9 mouse cellular contexts compared by ENCODE assay signal in the genomic region with DNA sequence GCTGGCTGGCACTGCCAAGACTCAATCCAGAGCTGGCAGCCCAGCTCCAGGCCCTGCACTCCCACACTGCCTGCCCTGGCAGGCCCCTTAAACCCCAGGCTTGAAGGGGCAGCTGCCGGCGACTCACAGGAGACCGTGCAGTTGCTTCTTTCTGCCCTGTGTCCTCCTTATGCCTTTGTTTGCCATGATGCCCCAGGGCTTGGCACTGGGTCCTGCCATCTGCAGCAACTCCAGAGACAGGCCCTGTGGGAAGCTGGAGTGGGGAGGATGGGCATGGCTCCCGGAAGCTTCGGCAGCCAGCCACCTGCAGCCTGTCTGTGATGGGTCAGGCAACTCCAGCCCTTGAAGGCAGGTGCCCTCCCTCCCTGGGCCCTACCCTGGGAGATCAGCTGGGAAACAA. TPM values are rescaled to one million over a fixed set of nuclear protein-coding genes. Genes with fewer than 3 reads are reported as not detected.
A peak's percentile ranks its signal among the peaks of the same experiment; 100 is the strongest.
DNase-seq lines count a peak whose midpoint lies in the region; ATAC-seq and TF ChIP-seq lines count a peak whose summit lies in the region.
"Had no signal": no experiment of that assay in that cellular context is flagged by ENCODE, and none has a peak within 500 bp of the region (broad histone marks: within the 10 kb centered on the region; RNA-seq: fewer than 3 reads in every experiment).

No protein-coding gene starts in this region.

- H3K27ac ChIP-seq in embryonic facial prominence, embryonic 14.5 days (replicated peaks; ENCODE audit: low read depth, low read length), result no peak overlapping the region
- H3K27ac ChIP-seq in hindbrain, embryonic 14.5 days, result peak overlapping the region; percentile 91
- peak overlapping the region; percentile 45; the same call in 1 of the 2 replicates for H3K27ac ChIP-seq in stomach, embryonic 15.5 days
- no peak overlapping the region for H3K27ac ChIP-seq in thymus, adult 2 months (ENCODE audit: control insufficient read depth, insufficient read depth, low read length)

- no peaks in the 10 kb centered on the region for H3K9me3 ChIP-seq in embryonic facial prominence, embryonic 14.5 days (ENCODE audit: control insufficient read depth, low read length)
- no peaks in the 10 kb centered on the region for H3K9me3 ChIP-seq in hindbrain, embryonic 14.5 days (ENCODE audit: control insufficient read depth, low read length)
- no peaks in the 10 kb centered on the region for H3K9me3 ChIP-seq in stomach, embryonic 15.5 days

- no peaks in the 10 kb centered on the region; the same call in 1 of the 2 replicates for H3K36me3 ChIP-seq in embryonic facial prominence, embryonic 14.5 days (ENCODE audit: control insufficient read depth, insufficient read depth, low read length)
- H3K36me3 ChIP-seq in hindbrain, embryonic 14.5 days (replicated peaks; ENCODE audit: control insufficient read depth, insufficient read depth), result no peaks in the 10 kb centered on the region
- 0 out of 2 replicates have a peak, but pooled peaks cover 2% of the 10 kb centered on the region for H3K36me3 ChIP-seq in stomach, embryonic 15.5 days
- no peaks in the 10 kb centered on the region for H3K36me3 ChIP-seq in thymus, adult 2 months (ENCODE audit: control insufficient read depth, insufficient read depth, low read length)

- no peak for ATAC-seq in embryonic facial prominence, embryonic 14.5 days (ENCODE audit: low read depth)
- no peak for ATAC-seq in hindbrain, embryonic 14.5 days (ENCODE audit: low FRiP score)
- ATAC-seq in stomach, embryonic 15.5 days (ENCODE audit: insufficient read depth, low FRiP score, low read depth), result no peak

- TF ChIP-seq CTCF in thymus, adult 2 months (IDR thresholded peaks at IDR 0.05; ENCODE audit: borderline replicate concordance, control insufficient read depth, extremely low read depth, insufficient read depth, low read length, poor library complexity), result no peak; the same call in 1 of the 2 replicates

- no peak for TF ChIP-seq POLR2A in thymus, adult 2 months (IDR thresholded peaks at IDR 0.05; ENCODE audit: control insufficient read depth, extremely low read depth, insufficient read depth, low read length, poor library complexity)

- peaks cover 69% of the 10 kb centered on the region for H3K4me1 ChIP-seq in embryonic facial prominence, embryonic 14.5 days (ENCODE audit: control insufficient read depth, insufficient read depth, low read length)
- H3K4me1 ChIP-seq in hindbrain, embryonic 14.5 days (replicated peaks; ENCODE audit: control insufficient read depth, insufficient read depth, low read length), result peaks cover 97% of the 10 kb centered on the region
- H3K4me1 ChIP-seq in stomach, embryonic 15.5 days, result peaks cover 90% of the 10 kb centered on the region
- H3K4me1 ChIP-seq in thymus, adult 2 months (replicated peaks; ENCODE audit: control insufficient read depth, insufficient read depth, low read length), result peaks cover 70% of the 10 kb centered on the region

- peak; percentile 77 for DNase-seq in adrenal gland, postnatal 10 days
- no peak for DNase-seq in adrenal gland, adult 8-10 months
- DNase-seq in 3T3-L1 (ENCODE audit: low read depth, low spot score), result peak; percentile 61
- DNase-seq in embryonic facial prominence, embryonic 14.5 days (ENCODE audit: low spot score), result peak; percentile 29
- no peak for DNase-seq in hindbrain, embryonic 14.5 days (ENCODE audit: low spot score)
- DNase-seq in thymus, adult 2 months, result no peak
- DNase-seq in spleen, adult 12 weeks (ENCODE audit: low spot score), result no peak
- DNase-seq: lung, embryonic 14.5 days had no signal

- 49% methylated on average over 5 of the region's 5 CpGs for WGBS in embryonic facial prominence, embryonic 14.5 days
- WGBS in hindbrain, embryonic 14.5 days, result 40% methylated on average over 5 of the region's 5 CpGs
- 56% methylated on average over 5 of the region's 5 CpGs for WGBS in stomach, embryonic 15.5 days
- 93% methylated on average over 5 of the region's 5 CpGs for WGBS in thymus, adult 2 months

- no peak overlapping the region for H3K4me2 ChIP-seq in embryonic facial prominence, embryonic 14.5 days (ENCODE audit: low read depth, low read length)
- H3K4me2 ChIP-seq in hindbrain, embryonic 14.5 days (replicated peaks), result no peak overlapping the region
- H3K4me2 ChIP-seq in stomach, embryonic 15.5 days, result no peak overlapping the region
- H3K4me2 ChIP-seq: lung, embryonic 14.5 days had no signal

- H3K27me3 ChIP-seq in embryonic facial prominence, embryonic 14.5 days (replicated peaks; ENCODE audit: control insufficient read depth, insufficient read depth, low read length), result no peaks in the 10 kb centered on the region
- H3K27me3 ChIP-seq in hindbrain, embryonic 14.5 days (ENCODE audit: control insufficient read depth, insufficient read depth, low read length), result no peaks in the 10 kb centered on the region
- H3K27me3 ChIP-seq in stomach, embryonic 15.5 days (replicated peaks), result no peaks in the 10 kb centered on the region
- no peaks in the 10 kb centered on the region for H3K27me3 ChIP-seq in thymus, adult 2 months (ENCODE audit: control insufficient read depth, insufficient read depth, low read length)

- H3K4me3 ChIP-seq in embryonic facial prominence, embryonic 14.5 days (ENCODE audit: low read depth, low read length), result no peak overlapping the region
- H3K4me3 ChIP-seq in hindbrain, embryonic 14.5 days (replicated peaks; ENCODE audit: low read length), result no peak overlapping the region
- H3K4me3 ChIP-seq in stomach, embryonic 15.5 days (replicated peaks), result no peak overlapping the region
- H3K4me3 ChIP-seq in thymus, adult 2 months (ENCODE audit: control insufficient read depth, insufficient read depth, low read length), result no peak overlapping the region

- no peak overlapping the region for H3K9ac ChIP-seq in embryonic facial prominence, embryonic 14.5 days (ENCODE audit: low read depth, low read length)
- H3K9ac ChIP-seq in hindbrain, embryonic 14.5 days, result no peak overlapping the region
- no peak overlapping the region for H3K9ac ChIP-seq in stomach, embryonic 15.5 days
- H3K9ac ChIP-seq: lung, embryonic 14.5 days had no signal

RNA-seq across cellular contexts. Expression of a gene that starts 24.0 kb away (rescaled TPM):
- total RNA-seq in adrenal gland, postnatal 10 days (2021), result 100 to 1,000 TPM; 125 to 153 TPM
- total RNA-seq in adrenal gland, adult 8-10 months (2022), result 100 to 1,000 TPM; 188 to 380 (median 257) TPM
- polyA plus RNA-seq in embryonic facial prominence, embryonic 14.5 days (2014; fragmentation: Nextera tagmentation; extraction: Ambion mirVana), result 34.9 and 37.3 TPM in 2 replicates
- polyA plus RNA-seq in hindbrain, embryonic 14.5 days (2014; fragmentation: Nextera tagmentation; extraction: Ambion mirVana), result 26.0 and 27.4 TPM in 2 replicates
- 26.7 and 32.5 TPM in 2 replicates for polyA plus RNA-seq in stomach, embryonic 15.5 days (2015; fragmentation: Nextera tagmentation; extraction: Ambion mirVana)
- polyA plus RNA-seq in thymus, adult 2 months (2012; rRNA removed), result 75.8 and 98.4 TPM in 2 replicates

Comparison
In these comparisons a context has a peak if more than half of its experiments do, and no peak if none do; other contexts are left out.
1. DNase-seq: peak in adrenal gland, postnatal 10 days (single experiment), 3T3-L1 (single experiment) and embryonic facial prominence, embryonic 14.5 days (single experiment); none in adrenal gland, adult 8-10 months (single experiment), hindbrain, embryonic 14.5 days (single experiment), thymus, adult 2 months (single experiment) and spleen, adult 12 weeks (single experiment).
2. H3K27ac ChIP-seq: peak in hindbrain, embryonic 14.5 days (single experiment) and stomach, embryonic 15.5 days (single experiment); none in embryonic facial prominence, embryonic 14.5 days (single experiment) and thymus, adult 2 months (single experiment).